In genomic region chr16:66650348-66651012, GRCm38 (mm10) we compare ENCODE assay signal across 8 mouse cellular contexts.
DNase-seq lines count a peak whose midpoint lies in the region; ATAC-seq and TF ChIP-seq lines count a peak whose summit lies in the region.
"Had no signal": no experiment of that assay in that cellular context is flagged by ENCODE, and none has a peak within 500 bp of the region (broad histone marks: within the 10 kb centered on the region; RNA-seq: fewer than 3 reads in every experiment).

No protein-coding gene starts in this region.

- DNase-seq in brain, embryonic 14.5 days (ENCODE audit: low read depth) = peak; percentile 77
- DNase-seq in cerebellum, adult 11 months = peak; percentile 67
- DNase-seq in frontal cortex, adult 2 months (ENCODE audit: extremely low spot score in 1 of 2, low spot score in 1 of 2) = peak; percentile 23 to 41
- DNase-seq in left cerebral cortex, postnatal 36 days (ENCODE audit: low spot score in 2 of 2) = peak; percentile 25 to 30
- DNase-seq in kidney, postnatal 10 days = no peak
- no peak for DNase-seq in adrenal gland, postnatal 10 days
- DNase-seq: kidney, postnatal 25 days had no signal

- no peak for TF ChIP-seq POLR2A in brain, embryonic 14.5 days (IDR thresholded peaks at IDR 0.05; ENCODE audit: borderline replicate concordance, extremely low read depth, insufficient read depth, insufficient read length, poor library complexity, severe bottlenecking)

- no peak for ATAC-seq in granulocyte monocyte progenitor cell, adult 5-6 weeks (replicated peaks; ENCODE audit: poor library complexity, severe bottlenecking)

- TF ChIP-seq CTCF in brain, embryonic 14.5 days (IDR thresholded peaks at IDR 0.05; ENCODE audit: borderline replicate concordance, extremely low read depth, insufficient read depth, insufficient read length) = no peak

- intact Hi-C loops in left cerebral cortex, postnatal 36 days (cut with DNase I) = no loop called here

Comparison
In these comparisons a context has a peak if more than half of its experiments do, and no peak if none do; other contexts are left out.
1. DNase-seq: peak in brain, embryonic 14.5 days (single experiment), cerebellum, adult 11 months (single experiment), frontal cortex, adult 2 months (2 of 2) and left cerebral cortex, postnatal 36 days (2 of 2); none in kidney, postnatal 10 days (single experiment) and adrenal gland, postnatal 10 days (single experiment).